Mouse (Mus musculus) layer of hippocampus, adult 18-20 months (tissue): ENCODE results near the gene Ubr3. TPM values are rescaled to one million over a fixed set of nuclear protein-coding genes. Genes with fewer than 3 reads are reported as not detected.

Experiments used
- DNase-seq, 2 experiments: peaks; one replicate each; pipeline ENCODE4 v3.0.0; 2022; ENCODE audit warnings: low spot score in 2 of 2
- long read RNA-seq: library from polyadenylated mRNA; stranded (forward); transcript quantifications from one replicate; pipeline ENCODE4 v2.0.0, GENCODE M21; 2021
- total RNA-seq, 2 experiments: library from RNA; stranded (reverse); gene quantifications; 2 replicates each; pipeline ENCODE4 v1.2.3; 2021

Gene Ubr3
- total RNA-seq = 100 to 1,000 TPM; 106 to 118 TPM
- long read RNA-seq, full-length matches to known transcripts = 10 of 45 reads
- long read RNA-seq, partial matches to known transcripts = 18 of 45 reads
- long read RNA-seq, other reads (novel, unspliced or antisense) = 17 of 45 reads

DNA sequence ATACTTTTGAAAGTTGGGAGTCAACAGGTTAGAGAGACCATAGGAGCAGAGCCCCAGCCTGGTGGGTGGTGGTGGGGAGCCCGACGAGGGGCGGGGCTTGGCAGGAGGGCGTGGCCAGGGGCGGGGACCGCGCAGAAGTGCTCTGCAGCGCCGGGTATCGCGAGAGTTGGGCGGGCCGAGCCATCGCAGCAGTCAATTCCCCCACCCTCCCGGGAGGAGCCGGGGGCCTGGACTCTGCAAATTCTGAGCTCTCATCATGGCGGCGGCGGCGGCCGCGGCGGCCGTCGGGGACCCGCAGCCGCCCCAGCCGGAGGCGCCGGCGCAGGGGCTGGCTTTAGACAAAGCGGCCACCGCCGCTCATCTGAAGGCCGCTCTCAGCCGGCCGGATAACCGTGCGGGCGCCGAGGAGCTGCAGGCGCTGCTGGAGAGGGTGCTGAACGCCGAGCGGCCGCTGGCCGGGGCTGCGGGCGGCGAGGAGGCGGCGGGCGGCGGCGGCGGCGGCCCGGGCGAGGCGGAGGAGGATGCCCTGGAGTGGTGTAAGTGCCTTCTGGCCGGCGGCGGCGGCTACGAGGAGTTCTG lies at the start of gene Ubr3:
Ubr3 (plus strand) TSS at position 208 of the 579 bp plus-strand sequence.
- DNase-seq = peak; percentile 94 to 97

DNA sequence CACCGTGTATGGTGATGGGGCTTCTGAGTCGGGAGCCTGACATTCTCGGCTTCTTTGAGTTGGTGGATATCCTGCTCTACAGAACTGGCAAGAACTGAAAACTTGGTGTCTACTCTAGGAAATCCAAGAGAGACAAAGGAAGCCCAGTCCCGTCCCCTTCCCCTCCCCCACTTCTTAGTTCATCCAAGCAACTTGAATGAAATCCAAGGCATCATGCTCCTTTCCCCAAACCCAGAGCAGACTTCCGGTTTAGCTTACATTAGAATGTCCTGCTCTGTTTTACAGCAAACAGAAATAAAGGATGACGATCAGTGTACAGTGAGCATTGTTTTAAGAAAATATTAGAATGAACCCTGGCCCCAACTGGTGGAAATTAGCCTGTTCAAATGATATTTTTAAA lies 47.8 kb upstream of the Ubr3 start:
- no peak for DNase-seq

DNA sequence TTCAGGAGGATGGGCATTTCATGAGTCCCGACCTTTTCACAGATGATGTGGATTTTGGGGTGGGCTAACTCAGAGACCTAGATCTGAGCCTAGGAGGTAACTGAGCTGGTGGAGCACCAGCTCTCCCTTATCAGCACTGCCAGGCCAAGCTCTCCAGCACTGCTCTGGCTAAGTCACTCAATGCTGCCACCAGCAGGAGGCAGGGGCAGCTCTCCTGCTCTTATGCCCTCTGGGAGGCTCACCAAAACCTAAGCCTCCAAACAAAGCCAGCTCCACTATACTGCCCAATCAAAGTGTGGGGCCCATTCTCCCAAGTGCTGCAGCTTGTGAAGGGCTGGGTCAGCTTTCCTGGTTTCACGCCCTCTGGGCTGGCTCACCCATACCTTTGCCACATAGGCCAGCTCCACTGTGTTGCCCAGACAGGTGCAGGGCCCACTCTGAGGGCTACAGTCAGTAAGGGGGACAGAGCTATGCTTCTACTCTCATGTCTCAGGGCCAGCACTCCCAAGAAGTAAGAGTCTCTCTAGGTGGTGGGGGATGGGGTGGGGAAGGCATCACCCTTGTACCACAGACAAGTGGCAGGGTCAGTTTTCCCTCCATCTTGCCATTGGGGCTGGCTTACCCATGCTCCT lies 45.5 kb upstream of the Ubr3 start:
- no peak for DNase-seq

DNA sequence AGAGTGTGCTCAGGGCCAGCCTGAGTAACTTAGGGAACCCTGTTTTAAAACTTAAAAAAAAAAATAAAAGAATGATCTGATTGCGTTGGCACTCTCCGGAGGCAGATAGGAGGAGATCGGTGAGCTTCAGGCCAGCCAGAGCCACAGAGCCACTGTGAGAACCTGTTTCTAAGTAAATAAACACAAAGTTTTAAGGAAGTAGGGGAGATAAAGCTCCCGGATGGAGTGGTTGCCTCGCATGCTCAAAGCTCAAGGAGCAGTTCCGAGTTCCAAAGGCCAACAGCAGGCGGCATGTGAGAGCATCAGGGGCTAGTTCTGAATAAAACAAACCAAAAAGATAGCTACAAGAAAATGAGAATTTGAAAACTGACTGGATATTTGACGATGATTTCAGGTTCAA lies 40.7 kb upstream of the Ubr3 start:
- DNase-seq = no peak

DNA sequence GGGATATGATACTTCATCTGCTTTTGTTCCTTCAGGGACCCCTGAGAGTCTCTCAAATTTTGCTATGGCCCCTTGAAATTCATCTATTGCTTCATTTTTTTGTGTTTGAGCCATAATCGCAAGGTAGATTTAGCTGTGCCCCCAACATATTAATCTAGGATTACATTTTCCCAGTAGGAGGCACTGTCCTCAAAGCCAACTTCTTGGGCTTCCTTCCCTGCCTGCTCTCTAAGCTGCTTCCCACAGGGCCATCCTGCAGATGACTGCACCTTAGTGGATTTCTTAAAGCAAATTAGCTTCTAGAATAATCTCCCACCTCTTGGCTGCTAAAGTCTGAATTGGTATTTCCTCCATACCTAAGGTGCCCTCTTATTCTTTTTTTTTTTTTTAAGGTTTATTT lies 39.2 kb upstream of the Ubr3 start:
- no peak for DNase-seq

DNA sequence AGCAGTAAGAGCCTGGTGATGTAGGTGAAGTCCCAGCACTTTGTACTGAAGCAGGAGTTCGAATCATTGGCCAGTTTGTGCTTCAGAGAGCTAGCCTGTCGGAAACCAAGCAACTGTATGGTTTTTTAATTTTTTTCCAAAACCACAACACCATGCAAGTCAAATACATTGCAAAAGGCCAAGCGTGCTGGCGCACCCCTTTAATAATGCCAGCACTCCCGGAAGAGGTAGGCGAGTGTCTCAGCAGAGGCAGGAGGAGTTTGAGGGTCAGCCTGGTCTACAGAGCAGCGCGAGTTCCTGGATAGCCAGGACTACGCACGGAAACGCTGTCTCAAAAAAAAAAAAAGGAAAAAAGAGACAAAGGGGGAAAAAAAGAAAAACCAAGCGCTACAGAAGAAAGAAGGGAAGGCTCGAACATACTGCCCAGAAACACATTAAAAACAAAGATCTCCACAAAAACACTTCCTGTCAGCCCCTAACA lies 36.0 kb upstream of the Ubr3 start:
- DNase-seq = peak in 1 of 2 experiments; percentile 31

DNA sequence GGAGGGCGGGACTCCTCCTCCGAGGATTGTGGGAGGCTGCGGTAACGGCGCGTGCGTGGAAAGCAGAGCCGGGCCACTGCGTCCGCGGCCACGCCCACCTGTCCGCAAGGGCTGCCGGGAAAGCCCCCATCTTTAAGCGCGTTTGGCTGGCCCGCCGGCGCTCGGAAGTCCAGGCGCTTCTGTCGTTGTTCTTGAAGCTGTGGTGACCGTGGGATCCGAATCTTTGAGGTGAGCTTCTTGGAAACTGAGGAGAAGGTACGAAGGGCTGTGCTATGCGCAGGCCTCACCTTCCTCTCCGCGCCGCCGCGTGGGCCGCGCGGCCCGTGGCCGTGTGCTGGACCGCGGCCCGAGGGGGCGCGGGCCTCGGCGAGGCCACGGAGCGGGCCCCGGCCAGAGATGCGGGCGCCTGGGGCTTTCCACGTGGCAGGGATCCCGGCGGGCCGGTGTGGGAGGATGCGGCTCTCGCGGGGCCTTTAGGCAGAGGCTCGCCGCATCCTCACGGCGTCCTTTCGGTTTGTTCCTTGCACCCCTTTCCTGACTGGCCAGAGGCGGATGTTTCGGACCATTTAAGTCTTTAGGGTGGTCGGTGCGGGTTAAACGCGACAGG lies 35.5 kb upstream of the Ubr3 start, which contains the start of gene Ssb:
Ssb (plus strand) TSS at position 78 of the 607 bp plus-strand sequence.
- peak; percentile 86 to 95 for DNase-seq

DNA sequence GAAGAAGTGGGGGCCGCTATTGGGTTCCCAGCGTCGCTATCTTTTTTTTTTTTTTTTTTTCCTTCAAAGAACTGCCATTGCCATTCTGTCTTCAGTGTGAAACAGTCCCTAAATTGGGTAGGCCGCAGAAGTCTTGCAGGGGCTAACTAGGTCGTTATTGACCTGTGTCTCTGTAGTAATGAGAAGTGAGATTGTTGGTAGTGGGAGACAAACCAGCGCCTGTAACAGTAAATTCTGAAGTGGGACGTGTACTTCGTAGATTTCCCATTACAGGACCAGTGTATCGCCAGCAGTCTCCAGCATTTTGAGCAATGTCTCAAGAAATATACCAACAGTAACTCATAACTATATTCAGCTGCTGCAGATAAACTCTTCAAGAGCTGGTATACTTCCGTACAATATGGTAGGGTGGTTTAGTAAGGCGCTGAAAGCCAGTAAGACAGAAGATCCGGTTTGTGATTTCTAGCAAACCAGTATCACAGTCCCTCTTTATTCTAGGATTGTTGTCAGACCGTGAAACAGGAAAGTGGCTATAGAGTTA lies 34.9 kb upstream of the Ubr3 start:
- DNase-seq = no peak

DNA sequence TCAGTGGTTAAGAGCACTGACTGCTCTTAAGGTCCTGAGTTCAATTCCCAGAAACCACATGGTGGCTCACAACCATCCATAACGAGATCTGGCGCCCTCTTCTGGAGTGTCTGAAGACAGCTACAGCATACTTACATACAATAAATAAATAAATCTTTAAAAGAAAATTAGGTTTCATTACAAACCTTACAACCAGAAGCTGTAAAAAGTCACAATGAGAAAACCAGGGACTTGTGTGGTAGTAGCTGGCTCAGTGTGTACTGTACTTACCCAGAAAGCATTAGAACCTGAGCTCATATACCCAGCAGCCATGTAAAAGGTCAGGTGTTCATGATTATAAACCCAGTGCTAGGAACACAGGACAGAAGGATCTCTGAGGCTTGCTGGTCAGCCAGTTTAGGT lies 13.1 kb upstream of the Ubr3 start:
- DNase-seq = no peak

DNA sequence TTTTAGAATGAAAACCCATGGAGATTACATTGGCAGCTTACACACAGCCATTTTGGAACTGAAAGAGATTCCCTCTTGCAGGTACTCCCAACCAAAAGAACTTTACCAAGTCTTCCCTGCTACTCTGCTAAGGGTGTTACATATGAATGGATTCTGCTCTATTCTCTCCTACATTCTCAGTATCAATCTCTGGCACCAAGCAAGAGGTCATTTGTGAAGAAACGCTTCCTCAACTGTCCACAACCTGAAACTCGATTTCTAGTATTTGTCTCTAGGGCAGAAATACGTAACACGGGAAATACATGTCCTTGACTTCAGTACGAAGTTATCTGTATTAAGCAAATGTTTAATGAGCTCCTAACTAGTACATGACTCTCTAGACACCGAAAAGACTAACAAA lies 12.5 kb upstream of the Ubr3 start:
- no peak for DNase-seq

DNA sequence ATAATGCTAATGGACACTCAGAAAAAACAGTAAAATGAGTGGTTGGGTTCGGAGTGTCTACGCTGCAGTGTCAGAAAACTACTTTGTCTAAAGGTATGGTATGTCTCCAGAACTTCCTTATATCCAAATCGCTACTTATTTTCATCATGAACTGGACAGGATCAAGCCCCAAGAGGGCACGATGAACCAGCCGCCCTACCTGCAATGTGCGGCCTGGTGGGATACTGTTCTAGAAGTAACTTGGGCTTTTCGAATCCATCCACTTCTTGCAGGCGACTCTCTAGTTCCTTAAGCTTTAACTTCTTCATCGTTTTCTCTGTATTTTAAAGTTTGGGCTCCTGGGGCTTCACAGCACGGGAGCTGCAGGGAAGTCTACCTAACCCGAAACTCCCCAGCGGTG lies 12.0 kb upstream of the Ubr3 start:
- DNase-seq = no peak

DNA sequence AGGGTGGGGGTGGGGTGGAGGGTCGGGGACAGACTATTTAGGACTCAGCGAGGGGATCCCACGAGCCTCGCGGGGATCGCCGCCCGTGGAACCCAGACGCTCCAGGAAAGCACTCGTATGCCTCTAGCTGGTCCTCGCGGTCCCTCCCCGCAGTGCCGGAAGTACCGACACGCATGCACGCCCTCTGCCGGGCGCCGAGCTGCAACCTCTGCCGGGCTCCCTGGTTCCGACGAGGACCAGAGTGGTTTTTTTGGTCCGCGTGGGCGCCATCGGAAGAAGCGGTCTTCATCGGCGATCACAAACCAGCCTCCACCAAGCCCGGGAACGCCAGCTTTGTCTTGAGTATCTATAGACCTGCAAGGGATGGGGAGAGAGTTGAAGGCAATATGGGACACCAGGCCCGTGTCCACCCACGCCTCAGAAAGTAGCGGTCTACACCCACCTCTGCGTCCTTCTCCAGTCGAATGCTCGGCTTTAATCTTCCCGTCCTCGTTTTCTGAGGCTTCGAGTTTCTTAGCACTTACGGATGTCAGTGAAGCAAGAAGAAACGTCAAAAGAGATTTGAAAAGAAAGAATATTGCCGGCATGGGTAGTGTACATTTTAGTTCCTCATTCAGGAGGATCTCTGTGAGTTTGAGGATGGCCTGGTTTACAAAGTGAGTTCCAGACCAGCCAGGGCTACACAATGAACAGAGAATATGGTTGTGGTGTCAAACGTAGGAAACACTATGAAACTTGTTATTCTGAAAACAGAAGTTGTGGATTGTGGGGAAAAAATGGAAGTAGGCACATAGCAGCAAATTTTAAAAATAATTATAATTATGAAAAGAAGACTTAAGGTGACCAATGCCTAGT lies 11.4 kb upstream of the Ubr3 start, which contains the start of gene Mettl5:
Mettl5 (minus strand) TSS at position 165 of the 855 bp plus-strand sequence.
- peak; percentile 78 to 93 for DNase-seq

DNA sequence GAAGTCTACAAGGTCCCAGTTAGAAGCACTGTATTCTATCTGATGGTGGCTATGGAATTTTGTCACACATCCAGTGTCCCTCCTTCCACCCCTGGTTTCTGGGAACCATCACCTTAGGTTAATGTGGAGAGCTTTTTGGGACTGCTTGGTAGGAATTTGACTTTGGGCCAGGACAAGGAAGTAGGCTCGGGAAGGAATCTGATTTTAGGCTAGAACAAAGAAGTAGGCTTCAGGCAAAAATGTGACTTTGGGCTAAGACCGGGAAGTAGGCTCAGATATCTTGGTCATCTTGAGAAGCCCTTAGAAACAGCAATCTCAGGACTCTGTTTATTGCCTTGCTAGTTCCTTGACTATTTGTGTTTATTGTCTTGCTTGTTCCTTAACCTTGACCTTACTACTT lies 8.1 kb upstream of the Ubr3 start:
- no peak for DNase-seq

DNA sequence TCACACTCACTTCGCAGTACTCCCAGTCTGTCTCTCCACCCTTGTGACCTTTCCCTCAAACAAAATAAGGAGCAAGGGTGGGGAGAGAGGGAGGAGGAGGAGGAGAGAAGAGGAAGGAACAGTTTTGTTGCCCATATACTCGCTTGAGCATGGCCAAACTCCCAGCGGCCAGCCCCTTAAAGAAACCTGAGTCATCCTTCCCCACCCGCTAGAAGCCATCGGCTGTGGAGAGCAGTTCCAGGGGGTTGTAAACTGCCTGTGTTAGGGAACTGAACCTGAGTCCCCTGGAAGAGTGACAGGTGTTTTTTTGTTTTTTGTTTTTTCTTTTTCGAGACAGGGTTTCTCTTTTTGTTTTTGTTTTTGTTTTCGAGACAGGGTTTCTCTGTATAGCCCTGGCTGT lies 6.2 kb upstream of the Ubr3 start:
- no peak for DNase-seq

DNA sequence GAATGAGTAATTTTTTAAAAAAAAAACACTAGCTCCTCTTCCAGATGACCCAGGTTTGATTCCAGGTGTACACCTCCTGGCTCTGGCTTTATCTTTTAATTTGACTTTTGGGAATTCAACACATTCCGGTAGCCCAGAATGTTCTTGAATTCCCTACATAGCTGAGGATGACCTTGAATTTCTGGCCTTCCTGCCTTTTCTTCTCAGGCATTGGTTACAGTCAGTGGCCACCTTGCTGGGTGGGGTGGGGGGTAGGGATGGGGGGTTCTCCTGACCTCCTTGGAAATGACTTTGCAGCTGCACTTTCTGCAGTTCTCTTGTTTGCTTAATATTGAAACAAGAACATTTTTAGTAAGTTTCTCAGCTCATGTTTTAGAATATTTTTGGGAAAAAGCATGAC lies 3.9 kb upstream of the Ubr3 start:
- DNase-seq = no peak

DNA sequence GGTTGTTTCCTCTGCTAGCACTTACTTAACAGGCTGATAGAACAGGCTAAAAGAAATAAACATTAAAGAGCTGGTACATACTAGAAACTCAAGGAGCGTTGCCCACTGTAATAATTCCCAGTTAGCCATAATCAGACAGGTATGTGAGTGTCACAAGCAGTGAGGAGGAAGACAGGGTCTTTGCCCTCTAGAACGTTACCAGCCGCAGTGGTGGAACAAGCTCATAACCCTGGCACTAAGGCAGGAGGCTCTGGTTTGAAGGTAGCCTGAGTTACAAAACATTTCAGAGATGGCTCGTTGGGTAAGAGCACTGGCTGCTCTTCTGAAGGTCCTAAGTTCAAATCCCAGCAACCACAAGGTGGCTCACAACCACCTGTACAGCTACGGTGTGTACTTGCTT lies 3.2 kb upstream of the Ubr3 start:
- DNase-seq = no peak

DNA sequence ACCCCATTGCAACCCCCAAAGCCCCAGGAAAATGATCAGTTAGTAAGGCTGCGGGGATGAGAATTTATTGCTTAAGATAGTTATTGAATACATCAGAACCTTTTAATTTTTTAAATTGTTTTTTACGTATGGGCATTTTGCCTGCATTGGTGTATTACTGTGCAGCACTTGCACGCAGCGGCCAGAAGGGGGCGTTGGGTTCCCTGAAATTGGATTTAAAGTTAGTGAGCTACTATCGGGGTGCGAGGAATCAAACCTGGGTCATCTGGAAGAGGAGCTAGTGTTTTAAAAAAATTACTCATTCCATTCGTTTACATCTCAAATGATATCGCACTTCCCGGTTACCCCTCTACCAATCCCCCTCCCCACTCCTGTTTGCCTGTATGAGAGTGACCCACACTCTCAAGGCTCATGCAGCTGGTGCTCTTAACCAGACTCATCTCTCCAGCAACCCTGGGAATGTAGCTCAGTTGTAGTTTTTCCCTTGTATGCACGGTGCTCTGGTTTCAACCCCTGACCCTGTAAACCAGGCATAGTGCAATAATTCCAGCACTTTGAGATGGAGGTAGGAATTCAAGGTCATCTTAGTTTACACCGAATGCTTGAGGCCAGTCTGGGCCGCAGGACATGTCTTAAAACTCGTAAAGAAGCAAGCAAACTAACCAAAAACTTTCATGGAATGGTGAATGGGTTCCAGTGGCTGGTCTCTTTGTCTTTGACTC lies 1.4 kb upstream of the Ubr3 start:
- no peak for DNase-seq

DNA sequence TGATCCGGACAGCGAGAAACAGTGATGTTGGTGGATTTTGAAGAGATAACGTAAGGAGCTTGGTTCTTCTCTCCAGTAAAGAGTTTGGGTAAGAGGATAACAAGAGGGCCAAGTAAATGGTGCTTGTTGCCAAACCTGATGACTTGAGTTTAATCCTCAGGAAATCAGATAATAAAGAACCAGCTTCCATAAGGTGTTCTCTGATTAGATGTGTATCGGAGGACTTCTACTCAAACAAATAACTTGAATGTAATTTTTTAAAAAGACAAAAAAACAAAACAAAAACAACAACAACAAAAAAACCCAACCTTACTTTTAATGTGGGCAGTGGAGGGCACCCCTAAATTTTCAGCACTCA lies 843 bp upstream of the Ubr3 start:
- no peak for DNase-seq

DNA sequence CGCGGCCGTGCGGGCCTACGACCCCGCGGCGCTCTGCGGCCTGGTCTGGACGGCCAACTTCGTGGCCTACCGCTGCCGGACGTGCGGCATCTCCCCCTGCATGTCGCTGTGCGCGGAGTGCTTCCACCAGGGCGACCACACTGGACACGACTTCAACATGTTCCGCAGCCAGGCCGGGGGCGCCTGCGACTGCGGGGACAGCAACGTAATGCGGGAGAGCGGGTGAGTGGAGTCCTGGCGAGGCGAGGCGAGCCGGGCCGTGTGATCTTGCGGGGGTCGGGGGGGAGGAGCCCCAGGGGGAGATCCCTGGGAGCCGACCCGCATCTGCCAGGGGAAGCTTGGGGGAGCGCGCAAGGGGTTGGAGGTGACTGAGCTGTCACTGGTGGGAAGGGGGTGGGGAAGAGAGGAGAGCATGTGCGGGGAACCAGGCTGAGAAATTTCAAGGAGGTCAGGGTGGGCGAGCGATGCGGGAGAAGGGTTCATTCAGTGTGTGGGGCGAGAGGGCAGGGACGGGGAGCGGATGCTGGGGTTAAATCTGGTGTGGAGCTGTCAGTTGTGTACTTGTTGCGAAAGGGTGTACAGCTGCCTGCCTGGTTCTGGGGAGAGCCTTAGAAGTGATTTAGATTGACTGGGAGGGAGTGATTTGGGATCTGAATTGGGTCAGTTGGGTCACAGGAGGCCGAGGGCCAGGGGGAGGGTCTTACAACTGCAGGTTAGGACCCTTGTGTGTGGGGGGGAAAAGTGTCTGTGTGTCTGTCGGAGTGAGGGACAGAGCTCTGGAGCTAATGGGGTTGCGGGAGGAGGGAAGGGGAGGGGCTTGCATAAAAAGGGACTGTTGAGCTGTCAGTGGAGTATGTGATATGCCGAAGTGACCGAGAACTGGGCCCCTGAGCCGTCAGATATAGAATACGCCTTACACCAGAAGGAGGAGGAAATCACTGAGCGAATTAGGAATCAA lies 851 bp downstream of the Ubr3 start:
- DNase-seq = peak; percentile 37 to 67
